Mouse (Mus musculus) cortical plate, adult 2 months (tissue): ENCODE data around the gene Anxa5.

ENCODE experiments used
- CTCF ChIP-seq: fragments of 200-500 bp; IDR thresholded peaks from 2 replicates; pipeline ENCODE4 v1.5.1; 2011; ENCODE audit warnings: mild to moderate bottlenecking, control low read depth, low read length; ENCODE audit not compliant: insufficient read depth; ENCODE audit errors: extremely low read depth
- POLR2A ChIP-seq: fragments of 200-500 bp; IDR thresholded peaks from 2 replicates; pipeline ENCODE4 v1.6.1; 2011; ENCODE audit warnings: mild to moderate bottlenecking, low read length, control low read depth; ENCODE audit not compliant: insufficient read depth; ENCODE audit errors: extremely low read depth

GRCm38 (mm10) chr3:36481776-36482193, 6.1 kb upstream of the Anxa5 start:
- no peak for TF ChIP-seq CTCF
- TF ChIP-seq POLR2A, result no peak
